Mouse (Mus musculus) lung, embryonic 16.5 days (tissue): ENCODE measurements around the gene Imp3. TPM values are rescaled to one million over a fixed set of nuclear protein-coding genes. Genes with fewer than 3 reads are reported as not detected.

Experiments used
- ATAC-seq: fragments of 200-750 bp; cut with Nextera tagmentation; 2 replicates; pipeline ENCODE4 v1.8.0; 2017; ENCODE audit warnings: low read depth, mild to moderate bottlenecking, moderate library complexity
- H3K27ac ChIP-seq: fragments of 300-500 bp; sonication (generic); 2 replicates; pipeline ENCODE4 v1.5.1; 2014; ENCODE audit warnings: mild to moderate bottlenecking, control low read depth, low read length
- H3K27me3 ChIP-seq: fragments of 300-500 bp; sonication (generic); 2 replicates; pipeline ENCODE4 v1.6.1; 2014; ENCODE audit warnings: low read depth, low read length, mixed read lengths; ENCODE audit not compliant: control insufficient read depth, insufficient read depth
- H3K36me3 ChIP-seq: fragments of 300-500 bp; sonication (generic); 2 replicates; pipeline ENCODE4 v1.6.1; 2014; ENCODE audit warnings: low read length; ENCODE audit not compliant: control insufficient read depth, insufficient read depth
- H3K4me1 ChIP-seq: fragments of 300-500 bp; sonication (generic); replicated peaks from 2 replicates; pipeline ENCODE4 v1.6.1; 2014; ENCODE audit warnings: low read length, mixed read lengths; ENCODE audit not compliant: control insufficient read depth, insufficient read depth
- H3K4me2 ChIP-seq: fragments of 300-500 bp; sonication (generic); 2 replicates; pipeline ENCODE4 v1.6.1; 2014; ENCODE audit warnings: low read depth, low read length, control low read depth
- H3K4me3 ChIP-seq: fragments of 300-500 bp; sonication (generic); 2 replicates; pipeline ENCODE4 v1.5.1; 2014; ENCODE audit warnings: mild to moderate bottlenecking, low read length, control low read depth
- H3K9ac ChIP-seq: fragments of 300-500 bp; sonication (generic); 2 replicates; pipeline ENCODE4 v1.6.1; 2014; ENCODE audit warnings: low read length, control low read depth
- H3K9me3 ChIP-seq: fragments of 300-500 bp; sonication (generic); 2 replicates; pipeline ENCODE4 v1.6.1; 2016; ENCODE audit warnings: low read length; ENCODE audit not compliant: control insufficient read depth
- WGBS: fragments of 180-500 bp; shearing (Covaris S2); extraction: QIAGEN DNeasy Blood & Tissue Kit; methylation state at CpG from one replicate; pipeline ENCODE4 v1.1.7; 2014; 5-methylcytosine and 5-hydroxymethylcytosine counted together
- polyA plus RNA-seq: library from polyadenylated mRNA; unstranded; fragments of >200 nt; fragmentation: Nextera tagmentation; extraction: Ambion mirVana; gene quantifications from 2 replicates; pipeline ENCODE4 v1.2.1, GENCODE M21; 2015

The Imp3 gene
- polyA plus RNA-seq, 1 experiment from 2014 or later = 80.2 TPM

GRCm38 (mm10) chr9:56980186-56980585 is 42.9 kb downstream of the Imp3 start:
- no peak for ATAC-seq
- 88% methylated on average over 6 of the region's 6 CpGs for WGBS
- H3K4me3 ChIP-seq = no peak overlapping the region

DNA sequence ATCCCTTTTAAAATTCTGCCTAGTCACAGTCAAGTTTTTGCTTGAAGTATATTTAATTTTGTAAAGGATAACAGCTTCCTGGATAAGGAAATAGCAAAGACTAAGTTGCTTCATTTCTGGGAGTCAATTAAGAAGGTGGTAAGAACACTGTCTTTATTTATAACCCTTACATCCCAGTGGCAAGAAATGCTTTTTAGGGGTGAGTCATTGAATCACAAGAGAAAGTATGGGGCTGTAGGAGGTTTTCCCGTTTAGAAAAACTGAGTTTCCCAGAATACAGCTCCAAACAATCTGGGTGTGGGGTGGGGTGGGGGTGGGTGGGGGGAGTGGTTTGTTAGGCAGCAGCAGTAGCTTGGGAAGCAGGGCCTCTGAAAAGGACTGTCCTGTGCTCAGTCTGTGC is 44.2 kb downstream of the Imp3 start:
- WGBS = 67% methylated on average over 1 of the region's 1 CpGs
- Histone ChIP-seq H3K4me1 (no peaks in the 10 kb centered on the region), H3K27me3 (no peaks in the 10 kb centered on the region), H3K36me3 (peaks cover 6% of the 10 kb centered on the region), H3K4me3 (no peak overlapping the region), H3K9ac (no peak overlapping the region), H3K27ac (no peak overlapping the region), H3K9me3 (no peaks in the 10 kb centered on the region), H3K4me2 (no peak overlapping the region)
- ATAC-seq = no peak

More at GRCm38 (mm10) chr9:56980186-56980585, 42.9 kb downstream of the Imp3 start:
- Histone ChIP-seq H3K27me3 (no peaks in the 10 kb centered on the region), H3K9me3 (no peaks in the 10 kb centered on the region), H3K4me1 (no peaks in the 10 kb centered on the region), H3K9ac (no peak overlapping the region), H3K36me3 (peaks cover 6% of the 10 kb centered on the region), H3K27ac (no peak overlapping the region), H3K4me2 (no peak overlapping the region)

Other genes with a start within 250 kb of the Imp3 start
- 3.2 and 3.3 TPM in 2 replicates for gene Lingo1, start 141.0 kb upstream of the Imp3 start, polyA plus RNA-seq
- gene Odf3l1, start 72.8 kb upstream of the Imp3 start, polyA plus RNA-seq = 0.20 and 1.1 TPM in 2 replicates
- 23.9 and 26.5 TPM in 2 replicates for gene Cspg4, start 72.4 kb upstream of the Imp3 start, polyA plus RNA-seq
- gene Snx33, start 9.1 kb upstream of the Imp3 start, polyA plus RNA-seq = 11.8 and 12.2 TPM in 2 replicates
- gene Snupn, start 13.4 kb downstream of the Imp3 start, polyA plus RNA-seq = 22.0 and 23.4 TPM in 2 replicates
- 20.6 and 21.7 TPM in 2 replicates for gene Ptpn9, start 57.4 kb downstream of the Imp3 start, polyA plus RNA-seq
- gene Sin3a, start 134.6 kb downstream of the Imp3 start, polyA plus RNA-seq = 31.3 and 33.6 TPM in 2 replicates
- gene Man2c1, start 193.2 kb downstream of the Imp3 start, polyA plus RNA-seq = 65.0 and 74.5 TPM in 2 replicates
- 8.8 and 9.3 TPM in 2 replicates for gene Neil1, start 210.8 kb downstream of the Imp3 start, polyA plus RNA-seq
- gene Commd4, start 220.9 kb downstream of the Imp3 start, polyA plus RNA-seq = 96.0 and 106 TPM in 2 replicates